Mouse (Mus musculus): Measurements from ENCODE around the gene Cgrrf1. TPM values are rescaled to one million over a fixed set of nuclear protein-coding genes. Genes with fewer than 3 reads are reported as not detected.

Gene Cgrrf1
- 89.5 TPM for polyA plus RNA-seq (2014; fragmentation: Illumina TruSeq; extraction: RNeasy Lipid Tissue Mini Kit (QIAGEN cat#74804); ENCODE audit: low read depth, low replicate concordance)

GRCm38 (mm10) chr14:46831837-46832333, at the start of gene Cgrrf1:
Cgrrf1 (plus strand) TSS chr14:46832125.

DNA sequence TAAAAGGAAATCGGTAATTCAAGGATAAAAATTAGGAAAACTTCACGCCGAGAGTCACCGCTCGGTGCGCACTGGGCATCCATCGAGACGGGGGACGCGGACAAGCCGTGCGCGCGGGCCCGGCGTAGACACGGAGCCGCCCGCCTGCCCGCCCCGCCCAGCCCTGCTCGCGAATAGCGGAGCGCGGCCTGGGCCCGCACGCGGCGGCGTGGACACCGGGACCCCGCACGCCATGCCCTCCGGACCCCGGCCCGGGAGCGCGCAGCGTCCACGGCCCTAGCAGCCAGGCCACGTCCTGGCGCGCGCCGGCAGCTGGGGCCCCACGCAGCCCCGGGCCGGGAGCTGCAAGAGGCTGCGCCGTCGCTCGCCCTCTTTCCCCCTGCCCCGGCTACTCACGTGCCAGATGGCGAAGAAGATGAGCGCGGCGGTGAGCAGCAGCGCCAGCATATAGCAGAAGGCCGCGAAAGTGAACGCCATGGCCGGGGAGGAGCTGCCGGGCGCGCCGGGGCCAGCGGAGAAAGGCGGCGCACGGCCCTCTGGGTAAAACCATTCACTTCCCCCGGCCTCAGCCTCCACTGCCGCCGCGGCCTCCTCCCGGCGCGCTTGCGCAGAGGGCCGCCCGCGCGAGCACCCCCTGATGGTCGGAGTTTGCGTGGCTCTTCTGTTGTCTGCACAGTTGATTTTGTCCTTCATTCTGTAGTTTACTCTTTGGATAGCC, 44.0 kb upstream of the Cgrrf1 start, which contains the start of gene Cnih1:
Gene Cnih1 (minus strand): TSS at position 625 of the 718 bp plus-strand sequence.

GRCm38 (mm10) chr14:46821873-46822716, 9.8 kb upstream of the Cgrrf1 start, which contains the start of gene Gmfb:
Gmfb (minus strand) TSS chr14:46822242.

DNA sequence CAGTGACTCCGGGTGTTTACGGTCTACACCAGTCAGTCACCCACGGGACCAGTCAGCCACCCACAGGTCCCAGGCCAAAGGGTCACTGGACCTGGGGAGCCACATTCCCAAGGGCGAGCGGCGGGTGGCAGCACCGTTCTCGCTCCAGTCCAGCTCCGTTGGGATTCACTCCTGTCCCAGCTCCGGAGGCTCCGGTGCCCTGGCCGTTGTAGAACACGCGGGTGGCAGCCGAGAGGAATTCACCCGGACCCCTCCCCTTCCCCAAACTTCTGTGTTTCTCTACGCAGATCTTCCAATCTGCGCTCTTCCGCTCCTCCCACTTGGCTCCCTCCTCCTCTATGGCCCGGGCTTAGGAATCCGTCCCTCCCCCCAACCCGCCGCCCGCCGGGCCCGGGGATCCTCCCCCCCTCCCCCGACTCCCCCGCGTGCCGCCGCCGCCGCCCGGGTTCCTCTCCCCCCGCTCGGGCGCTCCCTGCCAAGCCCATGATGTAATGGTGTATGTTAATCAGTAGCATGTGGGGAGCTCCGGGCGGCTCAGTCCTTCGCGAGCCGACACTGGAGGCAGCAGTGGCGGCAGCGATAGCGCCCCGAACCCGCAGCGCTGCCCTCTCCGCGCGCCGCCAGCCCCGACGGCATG, 50.6 kb downstream of the Cgrrf1 start, which contains the start of gene Samd4:
Gene Samd4 (plus strand): TSS at position 424 of the 637 bp plus-strand sequence.

Other genes starting within 250 kb of the Cgrrf1 start
- gene Cdkn3, start 71.6 kb upstream of the Cgrrf1 start, polyA plus RNA-seq (2014; fragmentation: Illumina TruSeq; extraction: RNeasy Lipid Tissue Mini Kit (QIAGEN cat#74804); ENCODE audit: low read depth, low replicate concordance) = 505 TPM
- gene Cnih1, start 43.7 kb upstream of the Cgrrf1 start, polyA plus RNA-seq (2014; fragmentation: Illumina TruSeq; extraction: RNeasy Lipid Tissue Mini Kit (QIAGEN cat#74804); ENCODE audit: low read depth, low replicate concordance) = 40.6 TPM
- 316 TPM for gene Gmfb, start 9.9 kb upstream of the Cgrrf1 start, polyA plus RNA-seq (2014; fragmentation: Illumina TruSeq; extraction: RNeasy Lipid Tissue Mini Kit (QIAGEN cat#74804); ENCODE audit: low read depth, low replicate concordance)
- 131 TPM for gene Samd4, start 50.7 kb downstream of the Cgrrf1 start, polyA plus RNA-seq (2014; fragmentation: Illumina TruSeq; extraction: RNeasy Lipid Tissue Mini Kit (QIAGEN cat#74804); ENCODE audit: low read depth, low replicate concordance)

Measured in testis, adult 10 weeks (tissue).